Mouse (Mus musculus) midbrain, postnatal 0 days (tissue): ENCODE measurements at regions not wholly inside any gene's neighbourhood (a gene's known extent, or its start where the extent isn't known, plus 50 kb on each side); places are given as distances from the start of the nearest gene placed in this dataset.

ENCODE experiments used
- ATAC-seq: fragments of 200-750 bp; cut with Nextera tagmentation; 2 replicates; pipeline ENCODE4 v1.8.0; 2017; ENCODE audit warnings: moderate number of reproducible peaks, mild to moderate bottlenecking, moderate TSS enrichment, moderate library complexity; ENCODE audit not compliant: low FRiP score
- DNase-seq: peaks from one replicate; pipeline ENCODE4 v3.0.0-alpha.2; 2015; ENCODE audit warnings: low spot score
- H3K27ac ChIP-seq: fragments of 300-500 bp; sonication (generic); 2 replicates; pipeline ENCODE4 v1.5.1; 2014; ENCODE audit warnings: low read depth, mild to moderate bottlenecking, low read length, mixed read lengths
- H3K27me3 ChIP-seq: fragments of 300-500 bp; sonication (generic); 2 replicates; pipeline ENCODE4 v1.6.1; 2014; ENCODE audit warnings: low read length, control low read depth, mixed read lengths; ENCODE audit not compliant: insufficient read depth
- H3K36me3 ChIP-seq: fragments of 300-500 bp; sonication (generic); 2 replicates; pipeline ENCODE4 v1.6.1; 2014; ENCODE audit warnings: low read length, control low read depth, mixed read lengths; ENCODE audit not compliant: insufficient read depth
- H3K4me1 ChIP-seq: fragments of 300-500 bp; sonication (generic); 2 replicates; pipeline ENCODE4 v1.6.1; 2014; ENCODE audit warnings: mild to moderate bottlenecking, control low read depth, antibody characterized with exemption, low read length, mixed read lengths; ENCODE audit not compliant: insufficient read depth
- H3K4me2 ChIP-seq: fragments of 300-500 bp; sonication (generic); 2 replicates; pipeline ENCODE4 v1.6.1; 2014; ENCODE audit warnings: low read depth, mild to moderate bottlenecking, low read length, mixed read lengths; ENCODE audit not compliant: poor library complexity, severe bottlenecking
- H3K4me3 ChIP-seq: fragments of 300-500 bp; sonication (generic); 2 replicates; pipeline ENCODE4 v1.5.1; 2014; ENCODE audit warnings: low read depth, mild to moderate bottlenecking, low read length, moderate library complexity
- H3K9ac ChIP-seq: fragments of 300-500 bp; sonication (generic); replicated peaks from 2 replicates; pipeline ENCODE4 v1.6.1; 2014; ENCODE audit warnings: mild to moderate bottlenecking, low read length, moderate library complexity, mixed read lengths; ENCODE audit not compliant: poor library complexity, severe bottlenecking
- H3K9me3 ChIP-seq: fragments of 300-500 bp; sonication (generic); 2 replicates; pipeline ENCODE4 v1.6.1; 2016; ENCODE audit warnings: low read length, control low read depth
- CTCF ChIP-seq: IDR thresholded peaks from 2 replicates; pipeline ENCODE4 v1.5.1; 2016; ENCODE audit warnings: antibody characterized with exemption, mild to moderate bottlenecking
- WGBS: fragments of 180-500 bp; shearing (Covaris S2); extraction: QIAGEN DNeasy Blood & Tissue Kit; methylation state at CpG from one replicate; pipeline ENCODE4 v1.1.7; 2014; 5-methylcytosine and 5-hydroxymethylcytosine counted together

DNA sequence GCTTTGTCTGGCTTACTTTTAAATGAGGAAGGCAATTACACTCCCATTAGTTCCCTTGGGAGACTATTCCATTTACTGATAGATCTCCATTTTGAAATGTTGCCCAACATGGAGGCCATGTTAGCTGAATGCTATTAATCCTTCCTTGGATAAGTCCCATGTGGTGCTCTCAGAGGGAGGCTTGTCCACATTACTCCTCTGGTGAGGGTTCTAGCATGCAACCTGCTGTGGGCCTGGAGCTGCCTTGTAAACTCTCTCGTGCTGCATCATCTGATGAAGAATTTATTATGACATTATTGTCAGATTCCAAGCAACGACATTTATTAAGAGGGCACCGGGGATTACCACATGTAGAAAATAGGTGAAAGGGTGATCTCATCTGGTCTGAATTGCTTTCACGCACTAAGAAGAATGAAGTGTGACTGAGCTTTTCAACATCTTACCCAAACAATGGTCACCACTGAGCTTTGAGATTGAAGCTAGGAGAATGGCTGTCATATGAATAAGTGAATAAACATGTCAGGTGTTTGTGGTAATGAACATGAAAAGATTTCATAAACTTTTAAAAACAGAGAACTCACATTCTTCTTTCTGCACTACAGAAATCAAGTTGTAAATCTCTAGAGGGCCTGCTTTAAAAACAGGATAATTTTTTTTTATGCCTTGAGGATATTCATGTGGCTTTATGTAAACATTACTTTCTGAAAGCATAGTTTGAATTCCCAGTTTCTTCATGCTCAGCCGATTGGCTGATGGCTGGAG lies 495.3 kb downstream of the Ttll7 start:
- TF ChIP-seq CTCF = no peak
- 34% methylated on average over 5 of the region's 5 CpGs for WGBS
- Histone ChIP-seq H3K4me2 (no peak overlapping the region), H3K27me3 (no peaks in the 10 kb centered on the region), H3K27ac (no peak overlapping the region), H3K9ac (no peak overlapping the region), H3K9me3 (no peaks in the 10 kb centered on the region), H3K4me1 (no peaks in the 10 kb centered on the region), H3K36me3 (no peaks in the 10 kb centered on the region), H3K4me3 (no peak overlapping the region)
- DNase-seq (peak; percentile 1), ATAC-seq (no peak)

DNA sequence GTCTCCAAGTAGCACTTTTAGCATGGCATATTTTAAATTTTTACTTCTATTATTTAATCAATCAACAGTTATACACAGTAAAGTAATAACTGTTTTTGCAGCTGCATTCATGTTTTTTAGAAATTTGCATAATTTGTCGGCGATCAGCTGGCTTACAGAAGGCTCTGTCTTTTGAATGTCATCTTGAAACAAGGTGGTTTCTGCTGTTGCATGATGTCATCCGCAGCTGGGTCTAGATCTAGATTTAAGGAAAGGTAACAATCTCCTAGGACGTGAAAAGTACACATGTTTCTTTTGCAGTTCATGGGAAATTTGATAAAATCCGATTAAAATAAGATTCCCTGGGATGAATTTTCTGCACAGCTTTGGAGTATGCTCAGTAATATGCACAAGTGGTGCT lies 534.9 kb downstream of the Ttll7 start:
- Histone ChIP-seq H3K4me1 (no peaks in the 10 kb centered on the region), H3K36me3 (no peaks in the 10 kb centered on the region), H3K27ac (no peak overlapping the region), H3K4me3 (no peak overlapping the region), H3K9ac (no peak overlapping the region), H3K27me3 (no peaks in the 10 kb centered on the region), H3K9me3 (no peaks in the 10 kb centered on the region), H3K4me2 (no peak overlapping the region)
- DNase-seq = no peak
- no peak for TF ChIP-seq CTCF
- ATAC-seq = no peak
- 87% methylated on average over 5 of the region's 5 CpGs for WGBS

- no peak overlapping the region for H3K9ac ChIP-seq
- no peak overlapping the region for H3K4me2 ChIP-seq
- no peak for TF ChIP-seq CTCF
- 32% methylated on average over 8 of the region's 8 CpGs for WGBS
- no peaks in the 10 kb centered on the region for H3K27me3 ChIP-seq
- DNase-seq (peak; percentile 21), ATAC-seq (no peak)
- H3K9me3 ChIP-seq = no peaks in the 10 kb centered on the region
- H3K36me3 ChIP-seq = no peaks in the 10 kb centered on the region
- no peak overlapping the region for H3K4me3 ChIP-seq
- no peaks in the 10 kb centered on the region for H3K4me1 ChIP-seq
- no peak overlapping the region for H3K27ac ChIP-seq
These were observed 546.1 kb downstream of the Ttll7 start for GRCm38 (mm10) chr3:147398298-147398697.

GRCm38 (mm10) chr3:147412274-147412673 lies 560.1 kb downstream of the Ttll7 start:
- Histone ChIP-seq H3K4me3 (no peak overlapping the region), H3K27me3 (no peaks in the 10 kb centered on the region; the same call in 1 of the 2 replicates), H3K9ac (no peak overlapping the region), H3K9me3 (no peaks in the 10 kb centered on the region), H3K4me2 (no peak overlapping the region), H3K27ac (no peak overlapping the region), H3K4me1 (no peaks in the 10 kb centered on the region), H3K36me3 (no peaks in the 10 kb centered on the region)
- DNase-seq = no peak
- ATAC-seq = no peak
- no peak for TF ChIP-seq CTCF
- WGBS = 97% methylated on average over 4 of the region's 4 CpGs

DNA sequence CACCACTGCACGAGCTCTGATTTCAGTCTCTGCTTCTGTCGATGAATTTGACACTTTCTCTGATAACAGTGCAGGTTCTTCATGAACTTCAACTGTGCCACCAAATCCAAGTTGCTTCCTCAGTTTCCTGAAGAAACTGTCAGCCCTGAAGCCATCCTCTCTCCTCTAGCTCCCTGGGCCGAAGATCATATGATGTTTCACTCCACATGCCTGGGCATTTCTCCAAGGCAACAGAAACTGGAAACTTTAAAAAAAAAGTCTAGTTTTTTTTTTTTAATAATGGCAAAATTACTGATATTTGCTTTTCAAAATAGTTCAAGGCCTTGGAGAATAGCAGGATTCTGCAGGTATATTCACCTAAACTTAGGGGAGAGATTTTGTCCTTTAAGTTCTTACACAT lies 564.8 kb downstream of the Ttll7 start:
- DNase-seq = no peak
- 81% methylated on average over 3 of the region's 3 CpGs for WGBS
- Histone ChIP-seq H3K27me3 (no peaks in the 10 kb centered on the region), H3K27ac (no peak overlapping the region), H3K9me3 (no peaks in the 10 kb centered on the region), H3K4me2 (no peak overlapping the region), H3K36me3 (no peaks in the 10 kb centered on the region), H3K4me1 (no peaks in the 10 kb centered on the region), H3K9ac (no peak overlapping the region), H3K4me3 (no peak overlapping the region)
- no peak for ATAC-seq
- TF ChIP-seq CTCF = no peak

GRCm38 (mm10) chr3:147419129-147419528 lies 567.0 kb downstream of the Ttll7 start:
- peak; percentile 54 for DNase-seq

More at GRCm38 (mm10) chr3:147419129-147419528, 567.0 kb downstream of the Ttll7 start:
- 24% methylated on average over 3 of the region's 3 CpGs for WGBS
- Histone ChIP-seq H3K9me3 (no peaks in the 10 kb centered on the region), H3K9ac (no peak overlapping the region), H3K4me2 (no peak overlapping the region), H3K4me1 (no peaks in the 10 kb centered on the region), H3K4me3 (no peak overlapping the region), H3K27ac (no peak overlapping the region), H3K36me3 (no peaks in the 10 kb centered on the region), H3K27me3 (no peaks in the 10 kb centered on the region)
- no peak; the same call in 1 of the 2 replicates for ATAC-seq
- TF ChIP-seq CTCF = no peak
